Mouse (Mus musculus) c-Kit-positive CD71-positive TER-119-negative erythroid progenitor cells, embryonic 14.5 days (primary cell): Measurements from ENCODE around the gene Smg7.

Experiments used
- DNase-seq: peaks from one replicate; pipeline ENCODE4 v3.0.0-alpha.2; 2013; ENCODE audit warnings: low read depth

The Smg7 gene

GRCm38 (mm10) chr1:152840343-152840742 lies 62.1 kb downstream of the Smg7 start:
- no peak for DNase-seq

GRCm38 (mm10) chr1:152838841-152839240 lies 63.6 kb downstream of the Smg7 start:
- DNase-seq, result no peak

GRCm38 (mm10) chr1:152838026-152838702 lies 64.3 kb downstream of the Smg7 start:
- DNase-seq, result no peak

GRCm38 (mm10) chr1:152835061-152835460 lies 67.4 kb downstream of the Smg7 start:
- no peak for DNase-seq

GRCm38 (mm10) chr1:152832316-152832715 lies 70.1 kb downstream of the Smg7 start:
- DNase-seq, result no peak

- DNase-seq, result no peak
These were observed 70.8 kb downstream of the Smg7 start for GRCm38 (mm10) chr1:152831619-152832018.

- DNase-seq, result no peak
These were observed 71.4 kb downstream of the Smg7 start for GRCm38 (mm10) chr1:152831003-152831402.

GRCm38 (mm10) chr1:152830054-152830453 lies 72.4 kb downstream of the Smg7 start:
- no peak for DNase-seq

GRCm38 (mm10) chr1:152828637-152829355 lies 73.7 kb downstream of the Smg7 start:
- DNase-seq, result no peak

GRCm38 (mm10) chr1:152828168-152828567 lies 74.3 kb downstream of the Smg7 start:
- DNase-seq, result no peak

- DNase-seq, result no peak
These were observed 76.0 kb downstream of the Smg7 start for GRCm38 (mm10) chr1:152826446-152826845.

- DNase-seq, result no peak
These were observed 78.2 kb downstream of the Smg7 start for GRCm38 (mm10) chr1:152824206-152824605.

GRCm38 (mm10) chr1:152821746-152822145 lies 80.7 kb downstream of the Smg7 start:
- no peak for DNase-seq

GRCm38 (mm10) chr1:152820911-152821695 lies 81.3 kb downstream of the Smg7 start:
- no peak for DNase-seq

GRCm38 (mm10) chr1:152819558-152819957 lies 82.9 kb downstream of the Smg7 start:
- no peak for DNase-seq

- no peak for DNase-seq
These were observed 84.7 kb downstream of the Smg7 start for GRCm38 (mm10) chr1:152817794-152818193.

- DNase-seq, result no peak
These were observed 85.2 kb downstream of the Smg7 start for GRCm38 (mm10) chr1:152817027-152817769.

GRCm38 (mm10) chr1:152815265-152815701 lies 87.2 kb downstream of the Smg7 start:
- DNase-seq, result peak; percentile 20

- no peak for DNase-seq
These were observed 91.7 kb downstream of the Smg7 start for GRCm38 (mm10) chr1:152810533-152811439.

GRCm38 (mm10) chr1:152809541-152810252 lies 92.7 kb downstream of the Smg7 start:
- DNase-seq, result no peak

- DNase-seq, result no peak
These were observed 94.1 kb downstream of the Smg7 start for GRCm38 (mm10) chr1:152808392-152808680.
